Mouse (Mus musculus) liver, postnatal 0 days (tissue): ENCODE measurements around the gene Serpina1e.

Source experiments
- CTCF ChIP-seq: sonication (generic); IDR thresholded peaks from 2 replicates; pipeline ENCODE4 v1.5.1; 2016; ENCODE audit warnings: antibody characterized with exemption, low read depth
- EP300 ChIP-seq: IDR thresholded peaks from 2 replicates; pipeline ENCODE4 v1.6.1; 2016; ENCODE audit warnings: antibody characterized with exemption, low read depth, mild to moderate bottlenecking

DNA sequence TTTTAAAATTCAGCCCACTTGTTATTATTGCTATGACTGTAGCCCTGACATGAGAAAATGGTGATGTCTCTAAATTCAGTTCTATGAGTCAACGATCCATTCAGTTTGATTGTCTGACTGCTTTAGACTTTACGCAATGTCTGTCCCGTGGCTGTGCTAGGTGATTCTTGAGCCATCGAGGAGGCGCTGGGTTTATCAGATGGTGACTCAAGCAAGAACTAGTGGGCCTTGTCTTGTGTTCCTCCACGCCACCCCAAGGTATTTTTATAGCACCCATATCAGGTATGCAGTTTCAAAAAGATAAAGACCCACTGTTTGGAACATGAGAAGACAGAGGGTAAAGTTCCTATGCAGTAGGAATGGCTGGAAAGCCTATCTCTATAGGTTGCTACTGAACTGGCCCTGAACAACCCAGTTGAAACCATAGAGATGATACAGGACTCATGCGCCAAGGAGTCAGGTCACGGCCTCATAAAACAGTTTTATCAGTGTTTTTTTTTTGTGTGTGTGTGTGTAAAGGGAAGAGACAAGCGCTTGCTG is 10.9 kb upstream of the Serpina1e start:
- TF ChIP-seq CTCF (no peak), EP300 (no peak)
